Mouse (Mus musculus): ENCODE data around the gene Vps8.

- TF ChIP-seq POLR2A (IDR thresholded peaks at IDR 0.05; ENCODE audit: control insufficient read depth, extremely low read depth, insufficient read depth, low read length, poor library complexity) (no peak), CTCF (IDR thresholded peaks at IDR 0.05; ENCODE audit: borderline replicate concordance, control insufficient read depth, extremely low read depth, insufficient read depth, low read length, poor library complexity) (no peak)
Measured at GRCm38 (mm10) chr16:21630614-21631013, 207.7 kb downstream of the Vps8 start.
